Mouse (Mus musculus): ENCODE data around the gene Stk25. TPM values are rescaled to one million over a fixed set of nuclear protein-coding genes. Genes with fewer than 3 reads are reported as not detected.

Gene Stk25
- total RNA-seq, 2 experiments from 2014 or later, result 30.9 to 65.0 TPM

- ATAC-seq (replicated peaks; ENCODE audit: poor library complexity, severe bottlenecking), result no peak
Observed at GRCm38 (mm10) chr1:93618059-93618748, 40.3 kb downstream of the Stk25 start.

- no peak for ATAC-seq (replicated peaks; ENCODE audit: poor library complexity, severe bottlenecking)
Observed at GRCm38 (mm10) chr1:93609762-93610161, 48.7 kb downstream of the Stk25 start.

GRCm38 (mm10) chr1:93608696-93609245 is 49.7 kb downstream of the Stk25 start:
- ATAC-seq (replicated peaks; ENCODE audit: poor library complexity, severe bottlenecking), result no peak

- ATAC-seq (replicated peaks; ENCODE audit: poor library complexity, severe bottlenecking), result no peak
Observed at GRCm38 (mm10) chr1:93607090-93608083, 51.1 kb downstream of the Stk25 start.

GRCm38 (mm10) chr1:93603921-93604320 is 54.5 kb downstream of the Stk25 start:
- ATAC-seq (replicated peaks; ENCODE audit: poor library complexity, severe bottlenecking), result no peak

- ATAC-seq (replicated peaks; ENCODE audit: poor library complexity, severe bottlenecking), result no peak
Observed at GRCm38 (mm10) chr1:93602911-93603310, 55.5 kb downstream of the Stk25 start.

GRCm38 (mm10) chr1:93595916-93596315 is 62.5 kb downstream of the Stk25 start:
- no peak for ATAC-seq (replicated peaks; ENCODE audit: poor library complexity, severe bottlenecking)

- no peak for ATAC-seq (replicated peaks; ENCODE audit: poor library complexity, severe bottlenecking)
Observed at GRCm38 (mm10) chr1:93593960-93594359, 64.5 kb downstream of the Stk25 start.

GRCm38 (mm10) chr1:93588346-93588745 is 70.1 kb downstream of the Stk25 start:
- ATAC-seq (replicated peaks; ENCODE audit: poor library complexity, severe bottlenecking), result no peak

GRCm38 (mm10) chr1:93581545-93581944 is 76.9 kb downstream of the Stk25 start:
- no peak for ATAC-seq (replicated peaks; ENCODE audit: poor library complexity, severe bottlenecking)

GRCm38 (mm10) chr1:93577861-93578260 is 80.6 kb downstream of the Stk25 start:
- ATAC-seq (replicated peaks; ENCODE audit: poor library complexity, severe bottlenecking), result no peak

GRCm38 (mm10) chr1:93577066-93577465 is 81.4 kb downstream of the Stk25 start:
- no peak for ATAC-seq (replicated peaks; ENCODE audit: poor library complexity, severe bottlenecking)

Other genes with a start within 250 kb of the Stk25 start
- 176 and 186 TPM in 2 replicates for gene Hdlbp, start 179.8 kb downstream of the Stk25 start, total RNA-seq (2014; fragmentation: Nextera tagmentation)
- gene Hdlbp, start 179.8 kb downstream of the Stk25 start, total RNA-seq (2017), result 137 and 149 TPM in 2 replicates
- 0.56 and 2.3 TPM in 2 replicates for gene Farp2, start 146.6 kb downstream of the Stk25 start, total RNA-seq (2014; fragmentation: Nextera tagmentation)
- 0.82 and 1.3 TPM in 2 replicates for gene Farp2, start 146.6 kb downstream of the Stk25 start, total RNA-seq (2017)
- gene Bok, start 27.0 kb upstream of the Stk25 start, total RNA-seq (2014; fragmentation: Nextera tagmentation), result 0.43 and 0.60 TPM in 2 replicates
- gene Bok, start 27.0 kb upstream of the Stk25 start, total RNA-seq (2017), result 0.26 and 0.43 TPM in 2 replicates
- 29.7 and 61.9 TPM in 2 replicates for gene Atg4b, start 92.8 kb upstream of the Stk25 start, total RNA-seq (2014; fragmentation: Nextera tagmentation)
- gene Atg4b, start 92.8 kb upstream of the Stk25 start, total RNA-seq (2017), result 46.8 and 87.7 TPM in 2 replicates
- 30.8 and 57.7 TPM in 2 replicates for gene Thap4, start 96.2 kb upstream of the Stk25 start, total RNA-seq (2014; fragmentation: Nextera tagmentation)
- 16.7 and 25.0 TPM in 2 replicates for gene Thap4, start 96.2 kb upstream of the Stk25 start, total RNA-seq (2017)
- 238 and 289 TPM in 2 replicates for gene Dtymk, start 143.3 kb upstream of the Stk25 start, total RNA-seq (2014; fragmentation: Nextera tagmentation)
- gene Dtymk, start 143.3 kb upstream of the Stk25 start, total RNA-seq (2017), result 216 and 239 TPM in 2 replicates
- 9.5 and 19.4 TPM in 2 replicates for gene Ing5, start 145.3 kb upstream of the Stk25 start, total RNA-seq (2014; fragmentation: Nextera tagmentation)
- gene Ing5, start 145.3 kb upstream of the Stk25 start, total RNA-seq (2017), result 27.1 and 42.3 TPM in 2 replicates
- 19.3 and 25.7 TPM in 2 replicates for gene D2hgdh, start 166.2 kb upstream of the Stk25 start, total RNA-seq (2014; fragmentation: Nextera tagmentation)
- 13.8 and 19.9 TPM in 2 replicates for gene D2hgdh, start 166.2 kb upstream of the Stk25 start, total RNA-seq (2017)
- not detected in 2 replicates for gene Gal3st2, start 202.6 kb upstream of the Stk25 start, total RNA-seq (2014; fragmentation: Nextera tagmentation)
- not detected in 2 replicates for gene Gal3st2, start 202.6 kb upstream of the Stk25 start, total RNA-seq (2017)

Data from granulocyte monocyte progenitor cell, adult 5-6 weeks (primary cell).